Mouse (Mus musculus): Measurements from ENCODE around the gene Wdr20rt.
"Not testable (repeated sequence)": the region's sequence is repeated elsewhere in the genome, so short reads cannot be mapped to it uniquely, and the experiment has no call there.

Gene Wdr20rt

DNA sequence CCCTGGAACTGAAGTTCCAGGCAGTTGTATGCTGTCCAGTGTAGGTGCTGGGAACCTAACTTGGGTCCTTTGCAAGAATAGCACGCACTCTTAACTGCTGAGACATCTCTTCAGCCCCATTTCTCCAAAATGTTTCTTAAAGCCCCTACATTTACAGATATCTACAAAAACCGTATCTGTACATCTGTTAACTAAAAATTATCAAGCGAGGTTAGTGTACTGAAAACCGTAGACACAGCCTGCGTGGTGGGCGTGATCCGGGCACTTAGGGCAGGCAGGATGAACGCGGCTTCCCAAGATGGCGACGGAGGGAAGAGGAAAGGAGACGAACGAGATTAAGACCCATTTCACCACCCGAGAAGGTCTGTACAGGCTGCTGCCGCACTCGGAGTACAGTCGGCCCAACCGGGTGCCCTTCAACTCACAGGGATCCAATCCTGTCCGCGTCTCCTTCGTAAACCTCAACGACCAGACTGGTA is at the start of gene Wdr20rt:
Gene Wdr20rt, plus strand, starts transcription at position 51 of the 479 bp plus-strand sequence.
- DNase-seq, result no peak

DNA sequence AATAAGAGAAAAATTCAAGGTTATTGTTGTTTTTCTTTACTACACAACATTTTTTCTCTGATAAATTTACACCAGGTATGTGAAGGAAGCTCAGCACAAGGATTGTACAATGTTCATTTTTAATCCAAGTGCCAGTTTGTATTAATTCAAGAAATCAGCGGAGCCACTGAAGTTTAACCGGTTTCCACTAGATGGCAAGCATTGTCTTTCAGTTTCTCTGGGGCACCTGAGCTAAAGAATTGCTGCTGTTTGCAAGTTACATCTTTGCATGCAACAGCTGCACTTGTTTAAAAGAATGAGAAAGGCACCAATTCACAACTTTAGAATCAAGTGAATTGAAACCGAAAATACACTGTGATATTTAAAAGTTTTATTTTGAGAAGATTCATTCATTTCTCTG is 38.0 kb upstream of the Wdr20rt start:
- DNase-seq, result peak in 1 of 2 experiments; percentile 9

DNA sequence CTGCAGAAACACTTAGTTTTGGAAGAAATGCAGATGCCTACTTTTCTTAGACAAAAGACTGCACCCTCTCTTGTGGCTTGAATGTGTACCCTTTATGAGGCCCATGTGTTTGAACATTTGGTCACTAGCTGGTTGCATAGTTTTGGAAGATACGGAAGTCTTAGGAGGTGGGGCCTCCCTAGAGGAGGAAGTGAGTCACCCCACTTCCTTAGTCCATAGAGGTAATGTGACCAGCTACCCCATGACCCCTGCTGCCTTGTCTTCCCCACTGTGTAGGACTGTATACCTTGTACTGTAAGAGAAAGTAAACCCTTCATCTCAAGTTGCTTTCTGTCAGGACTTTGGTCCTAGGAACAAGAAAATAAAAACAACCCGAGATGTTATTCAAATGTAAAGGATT is 36.1 kb upstream of the Wdr20rt start:
- DNase-seq, result no peak

DNA sequence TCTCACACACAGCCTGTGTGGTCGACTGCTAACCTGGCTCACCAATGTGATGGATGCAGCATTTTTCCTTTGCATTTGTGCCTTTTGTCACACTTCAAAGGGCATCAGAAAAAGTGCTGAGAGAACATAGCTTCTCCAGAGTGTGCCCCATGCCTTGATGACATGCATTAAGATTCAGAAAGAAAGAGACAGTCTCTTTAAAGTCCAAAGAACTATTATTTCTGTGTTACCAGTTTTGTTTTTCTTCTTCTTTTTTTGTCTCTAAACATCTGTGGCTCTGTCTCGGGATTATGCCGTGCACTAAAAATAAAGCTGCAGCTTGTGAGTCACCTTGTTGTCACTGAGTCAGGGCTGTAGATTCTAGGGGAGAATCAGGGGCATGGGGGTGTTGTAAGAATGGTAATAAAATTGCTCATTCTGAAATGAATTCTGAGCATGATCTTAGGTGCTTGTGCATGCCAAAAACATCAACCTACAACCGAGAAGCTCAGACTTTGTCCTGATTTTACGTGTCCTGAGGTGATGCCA is 31.2 kb upstream of the Wdr20rt start:
- no peak for DNase-seq

DNA sequence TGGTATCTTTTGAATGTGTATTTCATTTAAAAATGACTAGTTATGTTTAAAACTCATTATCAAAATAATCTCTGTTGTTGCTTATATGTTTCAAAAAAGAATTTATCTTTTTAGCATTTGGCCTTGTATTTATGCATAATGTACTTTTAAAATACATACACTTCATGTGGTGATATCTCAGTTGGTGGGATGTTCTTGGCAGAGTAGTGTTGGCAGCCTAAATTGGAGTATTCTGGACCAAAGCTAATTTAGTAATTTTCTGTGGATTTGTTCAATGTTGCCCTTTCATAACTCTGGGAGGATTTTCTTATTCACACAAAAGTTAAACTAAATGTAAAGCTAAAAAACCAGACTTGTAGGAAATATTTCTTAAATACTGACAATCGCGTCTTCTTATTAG is 23.5 kb upstream of the Wdr20rt start:
- no peak for DNase-seq

DNA sequence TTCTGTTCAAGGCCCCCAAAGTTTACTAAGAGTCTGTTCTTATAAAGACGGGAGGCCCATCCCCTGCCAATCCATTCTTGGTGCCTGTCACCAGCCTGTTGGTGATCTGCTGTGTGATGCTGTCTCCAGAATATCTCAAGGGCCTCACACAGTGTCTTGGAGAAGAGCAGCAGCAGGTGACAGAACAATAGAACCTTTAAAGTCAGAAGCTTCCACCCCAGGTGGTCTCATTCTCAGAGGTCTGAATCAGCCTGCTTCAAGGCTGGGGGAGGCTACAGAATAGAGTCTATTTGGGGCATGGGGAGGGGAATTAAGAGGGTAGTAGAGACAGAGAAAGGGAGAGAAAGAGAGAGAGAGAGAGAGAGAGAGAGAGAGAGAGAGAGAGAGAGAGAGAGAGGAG is 18.9 kb upstream of the Wdr20rt start:
- no peak for DNase-seq

DNA sequence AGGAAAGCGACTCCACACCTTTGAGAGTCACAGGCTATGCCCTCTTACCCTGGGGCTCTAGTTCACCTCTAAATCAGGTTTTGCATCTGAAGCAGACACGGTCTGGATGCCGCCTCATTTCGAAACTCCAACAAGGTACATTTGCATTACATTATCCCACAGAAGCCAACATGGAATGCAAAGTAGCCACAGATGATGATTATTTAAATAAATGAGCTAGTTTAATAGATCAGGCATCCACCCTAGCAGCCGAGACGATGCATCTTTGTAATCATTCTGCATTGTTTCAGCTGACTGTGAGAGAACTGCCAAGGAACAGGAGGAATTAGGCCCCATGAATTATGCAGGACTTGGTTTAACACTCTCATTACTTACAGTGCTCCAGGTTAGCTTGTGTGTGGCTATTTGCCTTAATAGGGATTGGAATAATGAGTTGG is 8.9 kb upstream of the Wdr20rt start:
- DNase-seq, result peak; percentile 7 to 42

DNA sequence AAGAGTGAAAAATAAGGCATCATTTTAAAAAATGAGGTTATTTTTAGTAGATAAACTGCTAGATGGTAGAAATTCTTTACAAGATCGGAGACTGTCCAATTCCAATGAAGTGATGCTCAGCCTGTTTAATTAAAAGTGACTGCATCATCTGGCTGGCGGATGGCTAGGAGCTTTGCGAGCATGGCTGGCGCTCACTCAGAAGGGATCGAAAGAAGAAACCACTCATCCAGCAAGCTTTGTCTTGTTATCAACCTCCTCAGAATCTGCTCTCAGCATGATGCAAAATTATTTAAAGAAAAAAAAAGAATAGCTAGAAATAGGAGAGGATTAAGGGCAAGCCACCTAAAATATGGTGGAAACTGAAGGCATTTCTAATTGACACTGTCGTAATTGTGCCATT is 3.3 kb downstream of the Wdr20rt start:
- no peak for DNase-seq

DNA sequence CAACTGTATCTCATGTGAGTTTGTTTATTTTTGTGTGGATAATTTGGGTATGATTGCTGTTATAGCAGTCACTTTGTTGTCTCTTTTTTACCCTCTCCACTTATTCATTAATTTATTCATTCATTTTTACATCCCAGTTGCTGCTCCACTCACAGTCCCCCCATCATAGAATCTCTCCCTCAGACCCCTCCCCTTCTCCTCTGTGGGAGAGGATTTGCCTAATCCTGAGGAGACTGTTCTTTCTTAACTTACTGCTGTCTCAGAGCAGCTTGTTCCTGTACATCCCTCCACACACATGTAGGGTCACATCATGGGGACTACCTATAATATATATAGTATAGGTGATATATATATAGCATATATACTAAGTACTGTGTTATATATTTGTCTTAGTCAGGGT is 3.7 kb downstream of the Wdr20rt start:
- no peak for DNase-seq

DNA sequence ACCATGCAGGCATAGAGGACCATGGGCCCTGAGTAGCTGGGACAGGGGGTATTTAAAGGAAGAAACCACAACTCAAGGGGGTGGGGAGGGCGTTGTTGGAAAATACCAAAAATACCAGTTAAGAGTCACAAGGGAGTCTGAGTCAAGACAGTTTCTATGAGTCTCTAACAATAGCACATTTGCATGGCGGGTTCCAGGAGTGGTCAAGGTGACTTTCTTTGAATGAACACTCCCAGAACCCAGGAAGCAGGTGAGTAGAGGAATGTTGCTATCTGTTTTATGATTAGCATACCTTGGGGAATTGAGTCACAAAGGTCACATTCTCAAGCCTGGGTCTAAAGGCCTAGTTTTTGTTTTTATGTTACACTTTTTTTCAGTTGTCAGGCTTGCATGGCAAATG is 7.5 kb downstream of the Wdr20rt start:
- not testable (repeated sequence) for DNase-seq

DNA sequence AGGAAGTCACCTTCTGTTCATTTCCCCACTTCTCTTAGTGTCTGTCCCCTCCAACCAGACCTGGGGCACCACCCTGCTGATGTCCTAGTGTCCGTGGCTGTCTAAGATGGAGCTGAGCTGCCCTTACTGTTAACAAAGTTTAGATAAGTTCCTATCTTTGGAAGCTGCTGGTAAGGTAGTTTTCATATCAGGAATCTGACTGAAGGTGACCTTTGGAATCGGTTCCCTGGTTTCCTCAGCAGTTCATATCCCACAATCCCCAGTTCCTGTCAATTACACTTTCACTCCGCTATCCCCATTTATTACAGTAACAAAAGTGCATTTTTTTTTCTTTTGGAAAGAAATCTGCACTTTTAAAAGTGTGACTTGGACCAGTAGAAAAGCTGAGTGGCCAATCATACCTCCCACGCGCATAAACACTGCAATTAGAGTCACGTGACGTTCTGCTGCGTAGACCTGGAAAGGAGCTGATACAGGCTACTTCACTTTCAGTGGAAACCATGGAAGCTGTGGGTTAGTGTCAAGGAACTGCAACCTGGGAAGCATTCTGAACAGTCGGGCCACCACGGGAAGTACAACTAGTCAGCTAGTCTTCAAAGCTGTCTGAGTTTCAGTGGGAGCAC is 24.9 kb downstream of the Wdr20rt start:
- DNase-seq, result no peak

DNA sequence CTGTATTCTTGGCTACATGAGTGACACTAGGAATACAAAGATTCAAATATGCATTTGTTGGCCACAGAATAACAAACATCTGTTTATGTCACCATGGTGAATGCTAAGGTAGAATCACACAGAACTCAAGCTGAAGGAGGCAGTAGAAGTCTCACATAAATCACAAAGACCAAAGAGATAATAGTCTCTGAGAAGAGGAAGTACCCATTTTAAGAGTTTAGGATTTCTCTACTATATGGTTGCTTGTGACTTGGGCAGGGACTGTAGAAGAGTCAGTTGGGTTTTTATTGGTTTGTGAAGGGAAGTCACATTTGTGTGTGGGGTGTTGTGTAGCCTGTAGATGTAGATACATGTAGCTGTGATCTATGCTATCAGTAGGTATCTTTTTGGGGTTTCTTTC is 31.6 kb downstream of the Wdr20rt start:
- DNase-seq, result no peak

DNA sequence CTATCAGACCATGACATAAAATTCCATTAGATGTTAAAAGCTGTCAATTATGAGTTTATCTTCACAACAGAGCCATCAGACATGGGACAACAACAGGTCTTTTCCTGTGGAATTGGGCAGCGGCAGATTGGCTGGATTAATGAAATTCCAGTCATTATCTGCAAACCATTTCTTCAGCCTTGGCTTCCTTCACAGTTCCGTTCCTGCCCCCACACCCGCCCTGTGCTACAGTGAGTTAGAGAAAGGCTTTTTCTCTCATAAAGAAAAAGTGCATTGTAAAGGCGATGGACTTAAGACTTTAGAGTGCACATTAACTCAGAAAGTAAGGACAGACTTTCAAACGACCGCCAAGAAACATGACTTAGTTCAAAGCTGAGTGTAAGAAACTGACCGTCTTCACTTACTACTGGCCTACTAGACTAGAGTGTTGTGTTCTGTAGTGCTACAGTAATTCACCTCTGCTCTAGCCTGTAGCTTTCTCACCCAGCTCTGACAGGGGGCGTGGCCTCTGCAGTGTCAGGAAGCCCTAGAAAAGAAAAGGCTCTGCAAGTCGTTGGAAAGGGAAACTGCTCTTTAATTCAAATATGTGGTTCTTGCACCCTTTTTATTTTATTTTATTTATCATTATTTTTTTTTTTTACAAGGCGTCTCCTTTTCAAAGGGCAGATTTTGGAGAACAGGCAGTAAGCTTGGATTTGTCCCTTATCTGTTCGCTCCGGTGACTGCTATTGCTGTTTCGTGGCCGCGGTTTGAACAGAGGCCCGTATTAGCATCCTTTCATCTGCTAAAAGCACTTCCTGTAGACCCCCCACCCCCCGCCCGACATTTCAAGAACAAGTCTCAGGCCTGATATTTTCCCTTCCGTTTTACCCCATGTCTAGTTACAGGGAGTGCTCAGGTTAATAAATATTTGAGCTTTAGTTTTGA is 33.2 kb downstream of the Wdr20rt start:
- DNase-seq, result peak; percentile 15 to 16

DNA sequence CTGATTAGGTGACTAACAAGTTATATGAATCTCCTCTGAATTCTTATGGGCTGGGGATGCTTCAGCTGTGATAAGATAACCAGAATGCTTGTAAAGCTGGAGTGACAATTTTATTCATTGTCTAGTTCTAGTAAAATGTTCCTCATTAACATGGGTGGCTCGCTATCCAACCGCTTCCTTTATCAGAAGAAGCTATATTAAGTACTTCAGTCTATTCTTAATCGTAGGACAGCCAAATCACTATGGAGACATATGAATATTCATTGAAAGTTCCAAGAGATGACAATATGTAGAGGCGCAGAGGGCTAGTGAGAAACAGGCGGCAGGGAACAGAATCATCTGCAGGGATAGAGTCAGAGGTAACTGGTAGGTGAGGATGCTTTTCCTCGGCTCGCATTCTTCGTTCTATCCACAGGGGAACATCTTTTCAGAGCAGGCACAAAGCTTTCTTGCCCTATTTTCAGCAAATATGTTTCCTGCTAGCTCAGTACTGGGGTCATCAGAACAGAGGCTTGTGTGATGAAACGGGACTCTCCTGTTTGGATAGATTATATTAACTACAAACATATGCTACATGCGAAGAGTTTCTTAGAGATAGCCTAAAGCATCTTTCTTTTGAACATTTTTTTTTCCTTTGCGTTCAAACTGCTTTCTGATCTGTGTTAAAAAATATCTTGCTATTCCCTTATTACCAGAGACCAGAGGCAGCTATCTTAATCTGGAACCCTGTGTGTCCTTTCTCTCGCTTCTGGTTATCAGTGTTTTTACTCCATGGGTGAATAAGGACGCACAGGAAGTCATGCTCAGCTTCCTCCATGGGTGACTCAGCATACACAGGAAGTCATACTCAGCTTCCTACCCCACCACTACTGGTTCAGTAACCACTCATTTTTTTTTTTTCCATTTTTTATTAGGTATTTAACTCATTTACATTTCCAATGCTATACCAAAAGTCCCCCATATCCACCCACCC is 34.1 kb downstream of the Wdr20rt start:
- no peak for DNase-seq

DNA sequence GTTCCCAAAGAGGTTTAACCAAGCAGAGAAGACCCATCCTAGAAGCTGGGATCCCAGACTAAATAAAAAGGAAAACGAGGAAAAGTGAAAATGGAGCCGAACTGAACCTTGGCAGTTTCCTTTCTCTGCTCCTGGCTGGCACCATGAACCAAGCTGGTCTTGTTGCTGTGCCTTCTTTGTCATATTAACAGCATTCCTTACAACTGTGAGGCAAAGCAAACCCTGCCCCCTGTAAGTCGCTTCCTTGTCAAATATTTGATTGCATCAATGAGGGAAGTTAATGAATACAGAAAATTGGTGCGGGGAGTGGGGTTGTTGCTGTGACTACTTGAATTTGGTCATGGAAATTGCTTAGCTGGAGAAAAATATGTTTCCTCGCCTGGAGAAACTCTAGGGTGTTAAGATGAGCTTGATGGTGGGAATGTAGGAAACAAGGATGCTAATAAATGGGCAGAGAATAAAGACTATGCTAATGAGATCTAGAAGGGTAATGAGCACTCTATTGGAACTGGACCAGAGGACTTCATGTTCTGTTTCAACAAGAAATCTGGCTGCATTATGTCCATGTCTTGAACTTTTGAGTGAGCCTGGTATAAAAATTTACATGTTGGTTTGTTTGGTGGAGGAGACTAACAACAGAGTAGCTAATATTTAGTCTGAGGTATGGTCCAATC is 43.1 kb downstream of the Wdr20rt start:
- DNase-seq, result no peak

DNA sequence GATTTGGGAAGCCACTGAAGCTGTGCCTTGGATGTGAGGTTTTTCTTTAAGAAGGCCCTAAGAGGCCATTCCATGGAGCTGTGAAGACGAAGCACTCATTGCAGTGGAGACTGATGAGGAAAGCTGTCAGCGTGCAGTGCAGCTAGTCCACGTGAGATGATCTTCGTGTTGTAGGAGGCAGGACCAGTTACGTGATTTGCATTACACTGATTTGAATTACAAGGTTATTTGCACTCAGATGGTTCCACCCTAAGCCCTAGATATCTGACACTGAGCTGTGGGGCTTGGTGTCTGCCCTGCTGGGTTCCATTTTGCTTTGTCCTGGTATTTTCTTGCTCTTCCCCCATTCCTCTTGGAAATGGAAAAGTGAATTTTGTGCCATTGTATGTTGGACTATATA is 44.1 kb downstream of the Wdr20rt start:
- no peak for DNase-seq

DNA sequence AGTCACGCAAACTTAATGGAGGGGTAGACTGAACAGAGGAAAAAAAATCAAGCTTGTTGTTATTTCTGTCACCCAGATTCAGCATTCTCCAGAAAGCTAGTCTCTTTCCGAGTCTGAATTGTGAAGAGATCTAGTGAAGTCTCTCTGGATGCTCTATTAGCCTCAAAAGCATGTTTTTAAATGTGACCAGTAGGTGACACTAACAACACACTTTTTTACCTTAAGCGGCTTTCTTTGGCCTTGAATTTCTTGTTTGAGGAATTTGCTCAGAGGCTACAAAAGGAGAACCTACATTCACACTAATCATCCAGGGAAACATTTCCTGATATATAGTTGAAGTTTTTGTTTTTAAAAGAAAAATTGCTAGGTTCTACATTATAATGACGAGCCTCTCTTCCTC is 48.5 kb downstream of the Wdr20rt start:
- DNase-seq, result no peak

All from kidney, adult 8-10 months (tissue).